Mouse (Mus musculus): ENCODE results near the gene Gm10553. TPM values are rescaled to one million over a fixed set of nuclear protein-coding genes. Genes with fewer than 3 reads are reported as not detected.
"Not testable (repeated sequence)": the region's sequence is repeated elsewhere in the genome, so short reads cannot be mapped to it uniquely, and the experiment has no call there.

Gene Gm10553
- not detected in 2 replicates for polyA plus RNA-seq (2016; fragmentation: Nextera tagmentation; extraction: Ambion mirVana)

DNA sequence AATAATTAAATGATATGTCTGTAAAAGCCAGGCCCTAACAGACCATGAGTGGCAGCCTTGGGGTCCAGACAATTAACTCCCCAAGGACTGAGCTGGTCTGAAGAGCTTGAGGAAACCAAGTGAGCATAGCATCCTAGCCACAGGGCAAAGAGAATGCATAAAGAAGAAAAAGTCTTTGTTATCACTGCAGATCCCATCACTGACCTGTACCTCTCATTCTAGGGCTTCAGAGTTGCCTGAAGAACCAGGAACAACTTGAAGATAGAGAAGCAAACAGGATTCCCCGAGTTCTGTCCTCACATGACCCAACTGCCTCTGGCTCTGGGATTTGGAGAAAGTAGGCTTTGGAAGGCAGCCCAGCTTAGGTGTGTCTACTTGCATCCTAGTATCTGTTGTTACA, at the start of gene Gm10553:
Gene Gm10553 (plus strand): TSS at position 301 of the 400 bp plus-strand sequence.
- not testable (repeated sequence) for DNase-seq (ENCODE audit: low spot score); H3K36me3 ChIP-seq; H3K4me3 ChIP-seq; H3K27me3 ChIP-seq (ENCODE audit: insufficient read depth, poor library complexity, severe bottlenecking); H3K4me1 ChIP-seq; H3K9me3 ChIP-seq; H3K27ac ChIP-seq
- WGBS, result 61% methylated on average over 1 of the region's 1 CpGs

DNA sequence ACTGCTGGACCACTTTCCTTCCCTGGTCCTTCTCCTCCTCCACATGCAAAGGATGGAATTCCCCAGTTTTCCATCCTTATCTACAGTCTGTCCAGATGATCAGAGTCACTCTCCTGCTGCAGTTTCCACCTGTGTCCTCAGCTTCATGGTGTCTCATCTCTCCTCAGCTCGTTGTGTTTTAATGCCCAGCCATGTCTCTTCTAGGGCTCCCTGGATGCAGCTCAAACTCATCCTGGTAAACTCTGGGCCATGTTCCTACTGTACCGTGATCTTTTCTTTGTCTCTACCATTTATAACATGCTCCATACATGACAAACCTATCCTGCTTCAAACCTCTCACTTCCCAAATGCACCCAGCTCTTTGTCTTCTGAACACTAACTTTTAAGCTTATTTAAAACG, 28.3 kb upstream of the Gm10553 start:
- not testable (repeated sequence) for H3K4me1 ChIP-seq; H3K36me3 ChIP-seq; H3K4me3 ChIP-seq; H3K27me3 ChIP-seq (ENCODE audit: insufficient read depth, poor library complexity, severe bottlenecking); H3K9me3 ChIP-seq; H3K27ac ChIP-seq
- DNase-seq (ENCODE audit: low spot score), result peak; percentile 42
- 60% methylated on average over 3 of the region's 3 CpGs for WGBS

DNA sequence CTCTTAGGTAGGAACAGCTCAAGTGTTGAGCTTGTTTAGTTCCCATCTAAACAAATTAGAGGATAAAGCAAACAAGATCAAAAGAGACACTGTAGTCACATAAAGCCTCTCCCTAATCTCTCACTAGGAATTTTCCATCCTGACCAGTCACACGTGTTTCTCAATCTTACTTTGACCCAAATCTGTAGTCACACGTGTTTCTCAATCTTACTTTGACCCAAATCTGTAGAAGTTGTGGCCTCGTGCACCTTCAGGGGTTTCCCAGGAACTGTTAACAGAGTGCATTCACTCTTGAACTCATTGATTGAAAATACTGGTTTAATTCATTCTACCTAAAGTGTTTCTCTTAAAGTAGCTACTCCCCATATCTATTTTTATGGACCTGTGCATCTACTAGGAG, 26.9 kb upstream of the Gm10553 start:
- 58% methylated on average over 3 of the region's 3 CpGs for WGBS
- not testable (repeated sequence) for DNase-seq (ENCODE audit: low spot score); H3K4me1 ChIP-seq

DNA sequence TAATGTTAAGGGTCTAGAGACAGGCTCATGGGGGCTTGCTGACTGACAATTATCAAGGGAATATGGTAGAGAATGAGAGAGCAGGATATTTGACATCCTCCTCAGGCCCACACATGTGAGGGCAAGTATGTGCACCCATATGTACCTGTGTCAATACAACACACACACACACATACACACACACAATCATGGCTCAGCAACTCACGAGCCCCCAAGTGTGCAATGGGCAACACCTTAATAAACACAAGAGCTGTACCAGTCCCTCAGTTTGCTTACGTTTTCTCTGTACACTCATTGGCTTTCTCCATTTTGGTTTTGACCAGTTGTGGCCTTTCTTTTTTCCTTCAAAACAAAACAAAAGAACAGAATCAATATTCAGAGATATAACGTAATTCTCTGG, 15.2 kb upstream of the Gm10553 start:
- peak; percentile 30 for DNase-seq (ENCODE audit: low spot score)
- not testable (repeated sequence) for H3K36me3 ChIP-seq; H3K9me3 ChIP-seq; H3K27ac ChIP-seq; H3K4me3 ChIP-seq; H3K27me3 ChIP-seq (ENCODE audit: insufficient read depth, poor library complexity, severe bottlenecking); H3K4me1 ChIP-seq
- WGBS, result 55% methylated on average over 3 of the region's 3 CpGs

More for the DNA sequence above, 26.9 kb upstream of the Gm10553 start:
- not testable (repeated sequence) for H3K4me3 ChIP-seq; H3K27ac ChIP-seq; H3K27me3 ChIP-seq (ENCODE audit: insufficient read depth, poor library complexity, severe bottlenecking); H3K36me3 ChIP-seq; H3K9me3 ChIP-seq

- not testable (repeated sequence) for DNase-seq (ENCODE audit: low spot score); H3K27ac ChIP-seq; H3K36me3 ChIP-seq; H3K4me1 ChIP-seq; H3K4me3 ChIP-seq; H3K9me3 ChIP-seq; H3K27me3 ChIP-seq (ENCODE audit: insufficient read depth, poor library complexity, severe bottlenecking)
- WGBS, result 84% methylated on average over 1 of the region's 1 CpGs
These were observed 13.8 kb upstream of the Gm10553 start for GRCm38 (mm10) chr1:85086211-85086610.

DNA sequence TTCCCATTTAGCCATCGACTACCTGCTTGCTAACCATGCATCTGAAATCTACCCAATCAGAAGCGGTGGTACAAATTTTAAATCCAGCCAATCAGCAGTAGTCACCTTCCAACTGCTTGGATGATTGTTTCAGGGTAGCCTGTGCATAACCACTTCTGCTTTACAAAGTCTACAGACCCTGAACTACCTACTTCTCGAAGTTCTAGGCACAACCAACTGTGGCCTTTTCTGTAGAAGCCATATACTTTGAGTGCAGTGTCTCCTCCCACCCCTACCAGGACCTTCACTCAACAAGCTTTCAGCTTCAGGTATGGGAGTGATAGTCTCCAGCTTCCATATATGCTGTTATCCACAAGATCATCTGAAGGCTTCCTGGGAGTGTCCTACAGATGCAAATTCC, 7.8 kb upstream of the Gm10553 start:
- 56% methylated on average over 1 of the region's 3 CpGs for WGBS
- not testable (repeated sequence) for DNase-seq (ENCODE audit: low spot score); H3K9me3 ChIP-seq; H3K27me3 ChIP-seq (ENCODE audit: insufficient read depth, poor library complexity, severe bottlenecking); H3K36me3 ChIP-seq; H3K4me1 ChIP-seq; H3K4me3 ChIP-seq; H3K27ac ChIP-seq

DNA sequence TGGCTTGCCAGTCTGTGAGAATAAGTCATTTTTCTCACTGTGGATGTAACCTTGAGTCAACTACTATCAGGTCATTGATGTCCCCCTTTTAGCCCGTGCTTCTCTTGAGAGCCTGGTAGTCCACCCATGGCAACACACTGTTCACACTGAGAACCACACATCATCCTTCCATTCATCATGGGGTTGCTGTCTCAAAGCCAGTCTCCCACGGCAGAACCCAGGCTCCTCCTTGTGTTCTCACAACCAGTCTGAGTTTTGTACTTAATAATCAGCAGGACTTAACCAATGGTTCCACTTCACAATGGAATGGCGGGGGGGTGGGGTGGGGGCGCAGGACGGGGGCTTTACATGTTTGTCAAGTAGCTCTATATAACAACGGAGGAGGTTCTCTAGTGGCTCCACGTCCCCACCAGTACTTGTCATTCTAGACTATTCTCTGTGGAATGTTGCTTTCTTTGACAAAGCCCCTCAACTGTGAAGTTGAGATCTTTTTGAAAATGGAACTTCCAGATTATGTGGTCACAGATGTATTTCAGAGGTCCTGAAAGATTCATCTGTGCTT, 6.9 kb upstream of the Gm10553 start:
- not testable (repeated sequence) for H3K4me3 ChIP-seq
- 78% methylated on average over 6 of the region's 7 CpGs for WGBS

GRCm38 (mm10) chr1:85099081-85099480, 883 bp upstream of the Gm10553 start:
- not testable (repeated sequence) for H3K27me3 ChIP-seq (ENCODE audit: insufficient read depth, poor library complexity, severe bottlenecking); H3K9me3 ChIP-seq; DNase-seq (ENCODE audit: low spot score); H3K4me1 ChIP-seq; H3K4me3 ChIP-seq; H3K36me3 ChIP-seq; H3K27ac ChIP-seq
- 71% methylated on average over 7 of the region's 7 CpGs for WGBS

More for the DNA sequence above, 6.9 kb upstream of the Gm10553 start:
- H3K9me3 ChIP-seq; H3K27ac ChIP-seq; H3K36me3 ChIP-seq; H3K27me3 ChIP-seq (ENCODE audit: insufficient read depth, poor library complexity, severe bottlenecking); DNase-seq (ENCODE audit: low spot score); H3K4me1 ChIP-seq: not testable (repeated sequence)

- 78% methylated on average over 4 of the region's 4 CpGs for WGBS
- H3K27me3 ChIP-seq (ENCODE audit: insufficient read depth, poor library complexity, severe bottlenecking); H3K9me3 ChIP-seq; H3K27ac ChIP-seq; H3K4me3 ChIP-seq; H3K4me1 ChIP-seq; DNase-seq (ENCODE audit: low spot score); H3K36me3 ChIP-seq: not testable (repeated sequence)
These were observed 1.8 kb downstream of the Gm10553 start for GRCm38 (mm10) chr1:85101754-85102153.

DNA sequence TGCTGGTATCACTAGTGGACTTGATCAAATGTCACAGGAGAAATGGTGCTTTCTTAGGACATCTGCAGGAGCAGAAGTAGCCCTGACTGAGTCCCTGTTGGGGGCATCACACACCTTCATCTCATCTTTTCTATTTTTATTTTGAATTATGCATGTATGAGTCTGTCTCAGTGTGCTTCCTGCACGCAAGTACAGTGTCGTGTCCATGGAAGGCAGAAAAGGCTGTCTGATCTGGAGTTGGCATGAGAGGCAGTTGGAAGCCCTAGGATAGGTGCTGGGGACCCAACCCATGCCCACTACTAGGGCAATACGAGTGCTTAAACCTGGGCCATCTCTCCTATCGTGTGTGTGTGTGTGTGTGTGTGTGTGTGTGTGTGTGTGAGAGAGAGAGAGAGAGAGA, 5.4 kb downstream of the Gm10553 start:
- not testable (repeated sequence) for H3K4me1 ChIP-seq; H3K4me3 ChIP-seq; DNase-seq (ENCODE audit: low spot score); H3K9me3 ChIP-seq; H3K27me3 ChIP-seq (ENCODE audit: insufficient read depth, poor library complexity, severe bottlenecking); H3K27ac ChIP-seq; H3K36me3 ChIP-seq
- WGBS, result 80% methylated on average over 4 of the region's 4 CpGs

DNA sequence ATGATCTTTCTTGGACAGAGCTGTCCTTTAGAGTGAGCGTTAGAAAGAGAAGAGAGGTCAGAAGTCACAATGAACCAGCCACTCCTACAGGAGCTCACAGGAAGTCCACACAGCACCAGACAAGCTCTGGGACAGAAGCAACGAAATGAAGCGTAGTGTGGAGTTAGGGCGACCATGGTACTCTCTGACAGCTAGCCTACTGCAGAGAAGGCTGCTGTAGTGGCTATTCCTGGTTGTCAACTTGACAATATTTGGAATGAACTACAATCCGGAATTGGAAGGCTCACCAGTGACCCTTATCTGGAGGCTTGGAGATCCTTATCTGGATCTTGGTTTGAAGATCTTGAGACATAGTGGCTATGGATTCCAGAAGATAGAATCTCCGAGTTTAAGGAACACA, 6.0 kb downstream of the Gm10553 start:
- not testable (repeated sequence) for H3K27me3 ChIP-seq (ENCODE audit: insufficient read depth, poor library complexity, severe bottlenecking); DNase-seq (ENCODE audit: low spot score); H3K4me1 ChIP-seq; H3K27ac ChIP-seq; H3K9me3 ChIP-seq; H3K36me3 ChIP-seq; H3K4me3 ChIP-seq
- WGBS, result 63% methylated on average over 5 of the region's 6 CpGs

GRCm38 (mm10) chr1:85109753-85110152, 9.8 kb downstream of the Gm10553 start, which contains the start of gene A530032D15Rik:
TSS of gene A530032D15Rik (minus strand) at chr1:85109853.
- WGBS, result 58% methylated on average over 2 of the region's 7 CpGs
- H3K9me3 ChIP-seq; H3K4me1 ChIP-seq; H3K27ac ChIP-seq; DNase-seq (ENCODE audit: low spot score); H3K4me3 ChIP-seq; H3K27me3 ChIP-seq (ENCODE audit: insufficient read depth, poor library complexity, severe bottlenecking); H3K36me3 ChIP-seq: not testable (repeated sequence)

- H3K4me3 ChIP-seq; H3K4me1 ChIP-seq; H3K9me3 ChIP-seq; H3K27me3 ChIP-seq (ENCODE audit: insufficient read depth, poor library complexity, severe bottlenecking); H3K36me3 ChIP-seq; H3K27ac ChIP-seq; DNase-seq (ENCODE audit: low spot score): not testable (repeated sequence)
- 76% methylated on average over 3 of the region's 3 CpGs for WGBS
These were observed 10.9 kb downstream of the Gm10553 start for GRCm38 (mm10) chr1:85110876-85111275.

DNA sequence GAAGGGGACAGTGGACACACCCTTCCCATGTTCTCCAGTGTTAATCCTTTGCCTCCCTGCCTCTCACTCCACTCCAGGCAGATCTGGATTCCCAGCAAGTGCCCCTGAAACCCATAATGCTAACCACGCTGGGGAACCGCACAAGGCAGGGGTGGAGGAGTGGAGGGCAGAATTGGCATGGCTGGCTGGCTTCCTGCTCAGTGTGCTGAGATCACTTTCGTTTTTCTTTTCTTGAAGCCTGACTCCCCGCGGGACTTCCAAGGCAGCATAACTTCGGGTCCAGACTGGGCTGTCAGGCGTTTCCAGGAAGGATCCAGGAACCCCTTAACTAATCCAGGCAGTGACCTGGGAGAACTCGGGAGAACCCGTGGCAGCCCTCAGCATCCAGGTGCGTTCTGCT, 11.6 kb downstream of the Gm10553 start:
- 60% methylated on average over 10 of the region's 10 CpGs for WGBS
- H3K36me3 ChIP-seq; H3K9me3 ChIP-seq; H3K27ac ChIP-seq; H3K4me3 ChIP-seq; H3K27me3 ChIP-seq (ENCODE audit: insufficient read depth, poor library complexity, severe bottlenecking); H3K4me1 ChIP-seq: not testable (repeated sequence)
- peak; percentile 72 for DNase-seq (ENCODE audit: low spot score)

Data from heart, embryonic 10.5 days (tissue).